Mouse (Mus musculus) stomach, postnatal 0 days (tissue): Measurements from ENCODE around the gene Fam189b.

ENCODE experiments used
- CTCF ChIP-seq: IDR thresholded peaks from 2 replicates; pipeline ENCODE4 v1.5.1; 2016; ENCODE audit warnings: antibody characterized with exemption, low read depth, mild to moderate bottlenecking, moderate library complexity
- EP300 ChIP-seq: optimal IDR thresholded peaks from 2 replicates; pipeline ENCODE3; 2016; ENCODE audit warnings: antibody characterized with exemption

GRCm38 (mm10) chr3:89195979-89196877 lies 13.3 kb downstream of the Fam189b start:
- TF ChIP-seq CTCF (peak; percentile 78), EP300 (no peak)
